Mouse (Mus musculus) C2C12 (cell line): ENCODE measurements around the gene Txnrd2. TPM values are rescaled to one million over a fixed set of nuclear protein-coding genes. Genes with fewer than 3 reads are reported as not detected.

ENCODE experiments used
- H3K27me3 ChIP-seq: one replicate; pipeline ENCODE4 v1.6.1; 2011; ENCODE audit not compliant: control insufficient read depth, insufficient read depth, insufficient read length
- H3K36me3 ChIP-seq: one replicate; pipeline ENCODE4 v1.6.1; 2011; ENCODE audit not compliant: control insufficient read depth, insufficient read depth
- H3K4me3 ChIP-seq: one replicate; pipeline ENCODE4 v1.5.1; 2011; ENCODE audit warnings: mild to moderate bottlenecking, control low read depth; ENCODE audit not compliant: poor library complexity, insufficient read depth, severe bottlenecking
- H3K79me2 ChIP-seq: one replicate; pipeline ENCODE4 v1.6.1; 2011; ENCODE audit not compliant: control insufficient read depth, insufficient read depth
- H3K79me3 ChIP-seq: one replicate; pipeline ENCODE4 v1.6.1; 2011; ENCODE audit warnings: low read depth, control low read depth
- H3ac ChIP-seq: one replicate; pipeline ENCODE3; 2011; ENCODE audit warnings: low read depth; ENCODE audit not compliant: control insufficient read depth, insufficient read length
- CEBPB ChIP-seq: IDR thresholded peaks from one replicate; pipeline ENCODE4 v1.6.1; 2011; ENCODE audit warnings: low read depth, mild to moderate bottlenecking, control low read depth, moderate library complexity
- CTCF ChIP-seq: IDR thresholded peaks from one replicate; pipeline ENCODE4 v1.5.1; 2011; ENCODE audit not compliant: control insufficient read depth, insufficient read depth, insufficient read length
- FOSL1 ChIP-seq: IDR thresholded peaks from one replicate; pipeline ENCODE4 v1.8.0; 2011; ENCODE audit warnings: mild to moderate bottlenecking, low read length; ENCODE audit not compliant: poor library complexity, insufficient read depth, severe bottlenecking
- MAX ChIP-seq: IDR thresholded peaks from one replicate; pipeline ENCODE4 v1.6.1; 2011; ENCODE audit warnings: mild to moderate bottlenecking, control low read depth
- MYOD1 ChIP-seq: IDR thresholded peaks from one replicate; pipeline ENCODE4 v1.6.1; 2011; ENCODE audit warnings: low read depth; ENCODE audit not compliant: control insufficient read depth, insufficient read length
- MYOG ChIP-seq: IDR thresholded peaks from one replicate; pipeline ENCODE4 v1.6.1; 2011; ENCODE audit not compliant: control insufficient read depth, insufficient read length; ENCODE audit errors: extremely low read depth
- USF1 ChIP-seq: IDR thresholded peaks from one replicate; pipeline ENCODE4 v1.6.1; 2011; ENCODE audit warnings: low read depth, mild to moderate bottlenecking, control low read depth, moderate library complexity
- polyA plus RNA-seq: library from polyadenylated mRNA; unstranded; fragments of >200 nt; fragmentation: generic; extraction: Trizol; gene quantifications from one replicate; pipeline ENCODE4 v1.2.1, GENCODE M21; 2012; ENCODE audit warnings: missing spikeins

Gene Txnrd2
- polyA plus RNA-seq, 1 experiment, result 19.4 TPM

- no peak overlapping the region for H3K4me3 ChIP-seq
- H3K79me3 ChIP-seq, result no peaks in the 10 kb centered on the region
- no peaks in the 10 kb centered on the region for H3K79me2 ChIP-seq
- no peaks in the 10 kb centered on the region for H3K27me3 ChIP-seq
- H3ac ChIP-seq, result no peak overlapping the region
- H3K36me3 ChIP-seq, result no peaks in the 10 kb centered on the region
- TF ChIP-seq CEBPB (peak; percentile 82), MAX (no peak)
These were observed 39.7 kb upstream of the Txnrd2 start for GRCm38 (mm10) chr16:18386451-18386850.

GRCm38 (mm10) chr16:18386972-18387371 is 39.2 kb upstream of the Txnrd2 start:
- no peaks in the 10 kb centered on the region for H3K79me2 ChIP-seq
- H3K79me3 ChIP-seq, result no peaks in the 10 kb centered on the region
- no peak overlapping the region for H3K4me3 ChIP-seq
- no peaks in the 10 kb centered on the region for H3K36me3 ChIP-seq
- TF ChIP-seq CEBPB (no peak), MYOD1 (no peak), USF1 (no peak), CTCF (no peak), MAX (no peak), MYOG (no peak), FOSL1 (no peak)
- no peaks in the 10 kb centered on the region for H3K27me3 ChIP-seq
- H3ac ChIP-seq, result no peak overlapping the region

GRCm38 (mm10) chr16:18387704-18388582 is 38.2 kb upstream of the Txnrd2 start:
- TF ChIP-seq USF1 (no peak), MYOD1 (peak; percentile 60), MAX (no peak)
- Histone ChIP-seq H3K4me3 (no peak overlapping the region), H3ac (no peak overlapping the region), H3K79me2 (no peaks in the 10 kb centered on the region), H3K79me3 (no peaks in the 10 kb centered on the region), H3K36me3 (no peaks in the 10 kb centered on the region), H3K27me3 (no peaks in the 10 kb centered on the region)

- Histone ChIP-seq H3K27me3 (no peaks in the 10 kb centered on the region), H3ac (no peak overlapping the region), H3K79me3 (no peaks in the 10 kb centered on the region), H3K36me3 (no peaks in the 10 kb centered on the region), H3K79me2 (no peaks in the 10 kb centered on the region), H3K4me3 (no peak overlapping the region)
- TF ChIP-seq MYOG, result no peak
- TF ChIP-seq FOSL1, result no peak
- no peak for TF ChIP-seq CTCF
These were observed 37.4 kb upstream of the Txnrd2 start for GRCm38 (mm10) chr16:18388583-18389435.

- no peak overlapping the region for H3ac ChIP-seq
- H3K79me2 ChIP-seq, result no peaks in the 10 kb centered on the region
- H3K36me3 ChIP-seq, result no peaks in the 10 kb centered on the region
- H3K27me3 ChIP-seq, result no peaks in the 10 kb centered on the region
- TF ChIP-seq MYOD1 (no peak), MAX (no peak), CTCF (no peak), USF1 (no peak), CEBPB (no peak), MYOG (no peak)
- no peaks in the 10 kb centered on the region for H3K79me3 ChIP-seq
- no peak overlapping the region for H3K4me3 ChIP-seq
These were observed 35.8 kb upstream of the Txnrd2 start for GRCm38 (mm10) chr16:18390399-18390798.

GRCm38 (mm10) chr16:18391127-18391526 is 35.1 kb upstream of the Txnrd2 start:
- H3K36me3 ChIP-seq, result no peaks in the 10 kb centered on the region
- no peak overlapping the region for H3ac ChIP-seq
- no peaks in the 10 kb centered on the region for H3K79me2 ChIP-seq
- H3K27me3 ChIP-seq, result no peaks in the 10 kb centered on the region
- no peaks in the 10 kb centered on the region for H3K79me3 ChIP-seq
- no peak overlapping the region for H3K4me3 ChIP-seq
- TF ChIP-seq USF1 (no peak), MYOD1 (no peak), MYOG (no peak), CTCF (no peak), FOSL1 (no peak), MAX (no peak), CEBPB (no peak)
